Mouse (Mus musculus) stomach, embryonic 16.5 days (tissue): Measurements from ENCODE around the gene Slc22a21. TPM values are rescaled to one million over a fixed set of nuclear protein-coding genes. Genes with fewer than 3 reads are reported as not detected.

Source experiments
- ATAC-seq: fragments of 200-750 bp; cut with Nextera tagmentation; 2 replicates; pipeline ENCODE4 v1.8.0; 2017; ENCODE audit warnings: moderate number of reproducible peaks, moderate TSS enrichment; ENCODE audit not compliant: insufficient read depth, low FRiP score
- H3K27ac ChIP-seq: fragments of 300-500 bp; sonication (generic); 2 replicates; pipeline ENCODE4 v1.5.1; 2014; ENCODE audit warnings: low read length
- H3K27me3 ChIP-seq: fragments of 300-500 bp; sonication (generic); 2 replicates; pipeline ENCODE4 v1.6.1; 2014; ENCODE audit warnings: low read length, control low read depth, mixed read lengths; ENCODE audit not compliant: control insufficient read depth, insufficient read depth
- H3K36me3 ChIP-seq: fragments of 300-500 bp; sonication (generic); 2 replicates; pipeline ENCODE4 v1.6.1; 2014; ENCODE audit warnings: low read length; ENCODE audit not compliant: control insufficient read depth, insufficient read depth
- H3K4me1 ChIP-seq: fragments of 300-500 bp; sonication (generic); 2 replicates; pipeline ENCODE4 v1.6.1; 2014; ENCODE audit warnings: low read length, control low read depth, mixed read lengths; ENCODE audit not compliant: control insufficient read depth, insufficient read depth
- H3K4me2 ChIP-seq: fragments of 300-500 bp; sonication (generic); 2 replicates; pipeline ENCODE4 v1.6.1; 2014; ENCODE audit warnings: low read depth, low read length, mixed read lengths
- H3K4me3 ChIP-seq: fragments of 300-500 bp; sonication (generic); replicated peaks from 2 replicates; pipeline ENCODE4 v1.5.1; 2014; ENCODE audit warnings: mild to moderate bottlenecking, low read length
- H3K9ac ChIP-seq: fragments of 300-500 bp; sonication (generic); 2 replicates; pipeline ENCODE4 v1.6.1; 2014; ENCODE audit warnings: low read length
- H3K9me3 ChIP-seq: fragments of 300-500 bp; sonication (generic); replicated peaks from 2 replicates; pipeline ENCODE4 v1.6.1; 2016; ENCODE audit warnings: low read length, control low read depth; ENCODE audit not compliant: control insufficient read depth
- WGBS: fragments of 180-500 bp; shearing (Covaris S2); extraction: QIAGEN DNeasy Blood & Tissue Kit; methylation state at CpG from one replicate; pipeline ENCODE4 v1.1.7; 2014; 5-methylcytosine and 5-hydroxymethylcytosine counted together
- polyA plus RNA-seq: library from polyadenylated mRNA; unstranded; fragments of >200 nt; fragmentation: Nextera tagmentation; extraction: Ambion mirVana; gene quantifications from 2 replicates; pipeline ENCODE4 v1.2.1, GENCODE M21; 2015

The Slc22a21 gene
- polyA plus RNA-seq, 1 experiment from 2014 or later = 8.9 TPM

- no peaks in the 10 kb centered on the region for H3K36me3 ChIP-seq
- no peak overlapping the region for H3K4me2 ChIP-seq
- H3K4me1 ChIP-seq = peaks cover 7% of the 10 kb centered on the region; the same call in 1 of the 2 replicates
- H3K4me3 ChIP-seq = no peak overlapping the region
- no peak overlapping the region for H3K9ac ChIP-seq
- no peak for ATAC-seq
- WGBS = 90% methylated on average over 6 of the region's 6 CpGs
- no peak overlapping the region for H3K27ac ChIP-seq
- H3K27me3 ChIP-seq = no peaks in the 10 kb centered on the region
- H3K9me3 ChIP-seq = no peaks in the 10 kb centered on the region
These were observed 80.2 kb downstream of the Slc22a21 start for GRCm38 (mm10) chr11:53899981-53900380.

Other genes with a start within 250 kb of the Slc22a21 start
- gene Irf1, start 210.3 kb downstream of the Slc22a21 start, polyA plus RNA-seq = 25.8 and 29.4 TPM in 2 replicates
- 0.51 TPM in 1 of 2 replicates, not detected in the other for gene Gm17334, start 207.1 kb downstream of the Slc22a21 start, polyA plus RNA-seq
- gene Gm12216, start 121.1 kb downstream of the Slc22a21 start, polyA plus RNA-seq = 2.0 and 2.4 TPM in 2 replicates
- gene Slc22a5, start 88.7 kb downstream of the Slc22a21 start, polyA plus RNA-seq = 9.4 and 10.7 TPM in 2 replicates
- 2.7 and 2.9 TPM in 2 replicates for gene Slc22a4, start 47.8 kb upstream of the Slc22a21 start, polyA plus RNA-seq
- gene Pdlim4, start 88.7 kb upstream of the Slc22a21 start, polyA plus RNA-seq = 63.7 and 65.9 TPM in 2 replicates
- gene P4ha2, start 119.8 kb upstream of the Slc22a21 start, polyA plus RNA-seq = 78.6 and 86.8 TPM in 2 replicates